Mouse (Mus musculus) forebrain, embryonic 16.5 days (tissue): ENCODE data around the gene Arsg. TPM values are rescaled to one million over a fixed set of nuclear protein-coding genes. Genes with fewer than 3 reads are reported as not detected.

Source experiments
- ATAC-seq: fragments of 200-750 bp; cut with Nextera tagmentation; 2 replicates; pipeline ENCODE4 v1.8.0; 2017; ENCODE audit warnings: mild to moderate bottlenecking, moderate library complexity
- H3K27ac ChIP-seq: fragments of 300-500 bp; sonication (generic); 2 replicates; pipeline ENCODE4 v1.5.1; 2014; ENCODE audit warnings: low read length, control low read depth
- H3K27me3 ChIP-seq: fragments of 300-500 bp; sonication (generic); replicated peaks from 2 replicates; pipeline ENCODE4 v1.6.1; 2014; ENCODE audit warnings: low read length; ENCODE audit not compliant: control insufficient read depth, insufficient read depth
- H3K36me3 ChIP-seq: fragments of 300-500 bp; sonication (generic); 2 replicates; pipeline ENCODE4 v1.6.1; 2014; ENCODE audit not compliant: control insufficient read depth, insufficient read depth
- H3K4me1 ChIP-seq: fragments of 300-500 bp; sonication (generic); replicated peaks from 2 replicates; pipeline ENCODE4 v1.6.1; 2014; ENCODE audit warnings: low read length; ENCODE audit not compliant: control insufficient read depth, insufficient read depth
- H3K4me2 ChIP-seq: fragments of 300-500 bp; sonication (generic); 2 replicates; pipeline ENCODE4 v1.6.1; 2014; ENCODE audit warnings: mild to moderate bottlenecking, low read length, control low read depth
- H3K4me3 ChIP-seq: fragments of 300-500 bp; sonication (generic); replicated peaks from 2 replicates; pipeline ENCODE4 v1.5.1; 2014; ENCODE audit warnings: mild to moderate bottlenecking, low read length, control low read depth
- H3K9ac ChIP-seq: fragments of 300-500 bp; sonication (generic); replicated peaks from 2 replicates; pipeline ENCODE4 v1.6.1; 2014; ENCODE audit warnings: low read depth, low read length, control low read depth
- H3K9me3 ChIP-seq: fragments of 300-500 bp; sonication (generic); 2 replicates; pipeline ENCODE4 v1.6.1; 2016; ENCODE audit warnings: low read length; ENCODE audit not compliant: control insufficient read depth
- WGBS: fragments of 180-500 bp; shearing (Covaris S2); extraction: QIAGEN DNeasy Blood & Tissue Kit; methylation state at CpG from one replicate; pipeline ENCODE4 v1.1.7; 2014; 5-methylcytosine and 5-hydroxymethylcytosine counted together
- polyA plus RNA-seq: library from polyadenylated mRNA; unstranded; fragments of >200 nt; fragmentation: Nextera tagmentation; extraction: Ambion mirVana; gene quantifications from 2 replicates; pipeline ENCODE4 v1.2.1, GENCODE M21; 2015

The Arsg gene
- polyA plus RNA-seq, 1 experiment from 2014 or later: 4.1 TPM

DNA sequence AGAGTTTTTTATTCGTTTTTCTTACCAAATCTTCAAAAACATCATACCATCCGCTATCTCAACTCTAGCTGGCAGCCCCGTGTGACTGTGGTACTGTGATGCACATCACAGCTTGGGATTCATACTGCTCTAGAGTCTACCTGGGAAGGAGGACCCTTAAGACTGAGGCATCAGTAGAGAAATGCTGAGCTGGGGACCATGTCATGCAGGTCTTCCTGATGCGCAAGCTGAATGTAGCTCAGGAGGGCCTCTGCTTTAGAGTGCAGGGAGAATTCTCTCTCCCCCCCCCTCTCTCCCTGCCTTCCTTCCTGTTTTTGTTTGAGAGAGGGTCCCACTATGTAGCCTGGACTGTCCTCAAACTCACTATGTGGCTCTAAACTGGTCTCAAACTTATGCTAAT, 32.5 kb upstream of the Arsg start:
- Histone ChIP-seq H3K36me3 (peaks cover 6% of the 10 kb centered on the region; the same call in 1 of the 2 replicates), H3K27me3 (no peaks in the 10 kb centered on the region), H3K4me2 (no peak overlapping the region), H3K9ac (no peak overlapping the region), H3K4me3 (no peak overlapping the region), H3K27ac (no peak overlapping the region), H3K9me3 (no peaks in the 10 kb centered on the region), H3K4me1 (peaks cover 11% of the 10 kb centered on the region)
- no peak for ATAC-seq
- WGBS: 63% methylated on average over 4 of the region's 4 CpGs

DNA sequence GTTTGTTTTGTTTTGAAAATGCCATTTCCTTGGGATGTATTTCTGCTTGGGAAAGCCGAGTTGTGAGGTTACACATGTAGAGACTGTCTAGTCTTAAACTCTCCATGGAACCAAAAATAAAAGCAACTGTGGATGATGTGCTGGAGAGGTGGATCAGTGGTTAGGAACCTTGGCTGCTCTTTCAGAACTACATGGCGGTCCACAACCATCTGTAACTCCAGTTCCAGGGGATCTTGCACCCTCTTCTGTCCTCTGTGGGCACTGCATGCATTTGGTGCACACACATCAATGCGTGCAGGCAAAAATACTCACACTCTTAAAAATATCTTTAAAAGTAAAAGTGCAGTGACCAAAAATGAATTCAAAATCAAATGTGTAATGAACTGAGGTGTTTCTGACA, 32.1 kb upstream of the Arsg start:
- Histone ChIP-seq H3K9ac (no peak overlapping the region), H3K4me2 (no peak overlapping the region), H3K4me3 (no peak overlapping the region), H3K4me1 (peaks cover 11% of the 10 kb centered on the region), H3K27ac (no peak overlapping the region), H3K27me3 (no peaks in the 10 kb centered on the region), H3K36me3 (peaks cover 6% of the 10 kb centered on the region; the same call in 1 of the 2 replicates), H3K9me3 (no peaks in the 10 kb centered on the region)
- WGBS: 61% methylated on average over 3 of the region's 3 CpGs
- no peak for ATAC-seq

DNA sequence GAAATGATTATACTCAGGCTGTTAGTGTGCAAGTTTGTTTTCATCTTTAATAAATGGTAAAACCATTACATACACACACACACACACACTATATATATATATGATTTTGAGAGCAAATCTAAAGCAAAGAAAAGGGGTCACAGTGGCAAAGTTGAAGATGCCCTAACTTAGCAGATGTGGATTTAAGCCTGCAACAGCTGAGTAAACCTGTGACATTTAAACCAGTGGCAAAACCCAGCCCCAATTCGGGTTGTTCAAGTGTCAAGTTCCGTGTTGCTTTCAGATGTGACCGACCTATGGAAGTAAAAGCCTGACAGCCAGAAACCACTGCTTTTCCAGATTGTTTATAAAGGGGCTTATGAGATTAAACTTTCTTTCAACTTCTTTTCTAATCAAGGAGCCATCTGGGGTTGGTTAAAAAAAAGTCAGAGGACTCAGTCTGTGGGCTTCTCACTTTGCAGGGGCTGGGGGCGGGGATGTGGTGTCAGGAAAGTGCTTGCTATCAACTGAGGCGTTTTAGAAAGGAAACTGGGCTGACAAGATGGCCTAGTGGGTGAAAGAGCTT, 30.9 kb upstream of the Arsg start:
- no peak for ATAC-seq
- H3K4me3 ChIP-seq: no peak overlapping the region
- no peak overlapping the region for H3K27ac ChIP-seq
- H3K9ac ChIP-seq: no peak overlapping the region
- no peaks in the 10 kb centered on the region for H3K9me3 ChIP-seq
- H3K36me3 ChIP-seq: peaks cover 5% of the 10 kb centered on the region; the same call in 1 of the 2 replicates
- no peaks in the 10 kb centered on the region for H3K27me3 ChIP-seq
- no peak overlapping the region for H3K4me2 ChIP-seq
- peaks cover 11% of the 10 kb centered on the region for H3K4me1 ChIP-seq
- 70% methylated on average over 5 of the region's 5 CpGs for WGBS

DNA sequence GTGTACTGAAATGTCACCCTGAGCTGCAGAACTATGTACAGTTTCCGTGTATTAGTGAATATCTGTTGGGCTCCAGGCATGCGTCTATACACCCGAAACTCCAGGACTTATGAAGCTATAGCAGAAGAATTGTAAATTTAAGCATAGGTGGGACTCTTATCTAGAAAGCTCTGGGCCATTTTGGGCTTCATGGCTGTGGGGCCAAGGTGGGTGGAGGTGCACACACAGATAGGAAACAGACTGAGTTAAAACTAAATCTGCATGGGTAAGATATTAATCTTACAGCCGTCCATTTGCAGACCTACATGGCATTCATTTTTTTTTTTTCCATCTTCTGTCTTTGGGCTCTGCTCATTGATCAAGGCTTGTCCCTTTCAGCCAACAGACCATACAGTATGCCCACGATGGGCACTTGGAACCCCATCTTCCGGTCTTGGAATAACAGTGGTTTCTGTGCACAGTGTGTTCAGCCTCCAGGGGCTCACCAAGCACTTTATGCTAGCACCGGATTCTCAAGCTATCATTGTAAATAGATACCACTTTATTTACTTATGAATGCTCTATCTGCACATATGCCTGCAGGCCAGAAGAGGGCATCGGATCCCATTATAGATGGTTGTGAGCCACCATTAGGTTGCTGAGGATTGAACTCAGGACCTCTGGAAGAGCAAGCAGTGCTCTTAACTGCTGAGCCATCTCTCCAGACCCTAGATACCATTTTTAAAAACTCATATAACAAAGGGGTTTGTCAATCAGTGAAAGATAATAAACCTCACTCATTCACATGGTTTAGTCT, 29.5 kb upstream of the Arsg start:
- no peak overlapping the region for H3K4me2 ChIP-seq
- no peaks in the 10 kb centered on the region for H3K27me3 ChIP-seq
- no peak overlapping the region for H3K27ac ChIP-seq
- no peaks in the 10 kb centered on the region for H3K36me3 ChIP-seq
- H3K9ac ChIP-seq: no peak overlapping the region
- H3K4me3 ChIP-seq: no peak overlapping the region
- H3K9me3 ChIP-seq: no peaks in the 10 kb centered on the region
- 92% methylated on average over 8 of the region's 8 CpGs for WGBS
- no peak for ATAC-seq
- peaks cover 11% of the 10 kb centered on the region for H3K4me1 ChIP-seq

DNA sequence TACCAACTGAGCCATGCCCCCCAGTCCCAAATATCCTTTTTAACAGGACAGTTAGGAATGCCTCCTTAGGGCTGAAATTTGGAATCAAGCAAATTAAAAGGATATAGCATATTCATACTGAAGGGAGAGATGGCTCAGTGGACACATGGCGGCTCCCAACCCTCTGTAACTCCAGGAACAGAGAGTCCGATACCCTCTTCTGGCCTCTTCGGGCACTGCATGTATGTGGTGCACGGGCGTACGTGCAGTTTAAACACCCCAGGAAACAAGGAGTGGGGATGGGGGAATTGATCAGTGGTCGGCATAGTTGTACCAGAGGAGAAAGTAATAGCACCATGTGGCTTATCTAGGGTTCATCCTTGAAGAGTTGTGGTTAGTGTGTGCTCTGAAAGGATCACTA, 28.6 kb upstream of the Arsg start:
- Histone ChIP-seq H3K9me3 (no peaks in the 10 kb centered on the region), H3K27ac (no peak overlapping the region), H3K9ac (no peak overlapping the region), H3K4me1 (peaks cover 8% of the 10 kb centered on the region), H3K4me2 (no peak overlapping the region), H3K36me3 (no peaks in the 10 kb centered on the region), H3K27me3 (no peaks in the 10 kb centered on the region), H3K4me3 (no peak overlapping the region)
- WGBS: 39% methylated on average over 7 of the region's 7 CpGs
- ATAC-seq: no peak

DNA sequence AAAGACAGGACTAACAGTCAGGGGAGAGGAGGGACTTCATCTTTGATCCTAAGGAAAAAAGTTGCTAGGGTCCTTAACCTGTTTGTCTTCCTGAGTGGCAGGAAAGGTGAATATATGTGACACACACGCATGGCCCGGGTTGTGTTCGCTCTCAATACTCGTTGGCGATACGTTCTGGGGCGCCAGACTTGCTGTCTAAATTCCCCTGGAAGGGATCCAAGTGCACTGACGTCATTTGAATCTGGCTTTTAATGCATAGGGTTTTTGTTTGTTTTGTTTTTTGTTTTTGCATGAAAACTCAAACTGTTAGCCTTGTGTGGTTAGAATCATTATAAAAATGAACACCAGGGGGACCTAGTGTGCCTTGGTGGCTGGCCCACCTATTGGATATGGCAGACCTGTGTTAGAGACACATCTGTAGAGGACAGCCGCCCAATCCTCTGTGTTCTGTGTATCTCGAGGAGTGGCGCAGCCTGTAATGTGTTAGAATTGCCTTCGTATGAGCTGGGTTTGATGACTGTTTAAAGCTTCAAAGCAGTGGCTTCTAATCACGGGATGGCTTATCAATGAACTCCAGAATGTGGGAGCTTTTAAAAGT, 27.6 kb upstream of the Arsg start:
- ATAC-seq: peak; percentile 69
- Histone ChIP-seq H3K36me3 (no peaks in the 10 kb centered on the region), H3K4me3 (no peak overlapping the region), H3K9ac (no peak overlapping the region), H3K9me3 (no peaks in the 10 kb centered on the region), H3K27ac (no peak overlapping the region), H3K27me3 (no peaks in the 10 kb centered on the region), H3K4me2 (no peak overlapping the region), H3K4me1 (0 out of 2 replicates have a peak, but pooled peaks cover 3% of the 10 kb centered on the region)
- WGBS: 39% methylated on average over 13 of the region's 13 CpGs

DNA sequence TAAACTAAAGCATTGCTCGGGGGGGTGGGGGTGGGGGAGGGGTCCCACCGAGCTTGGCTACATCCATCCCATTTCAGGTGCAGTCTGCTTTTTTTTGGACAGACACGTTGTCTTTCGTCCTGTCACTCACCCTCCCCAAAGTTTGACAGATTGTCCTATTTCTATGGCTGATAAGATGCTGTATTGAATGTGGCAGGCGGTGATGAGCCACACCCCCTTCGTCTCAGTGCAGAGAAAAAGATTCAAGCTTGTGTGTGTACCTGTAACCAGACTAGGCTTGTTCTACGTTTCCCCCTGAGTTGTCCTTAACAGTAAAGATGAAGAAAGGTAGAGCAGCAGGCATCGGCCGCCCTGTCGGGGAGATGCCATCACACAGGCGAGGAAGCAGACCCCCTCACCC, 22.0 kb upstream of the Arsg start:
- H3K27me3 ChIP-seq: no peaks in the 10 kb centered on the region
- H3K9me3 ChIP-seq: no peaks in the 10 kb centered on the region
- no peak for ATAC-seq
- H3K9ac ChIP-seq: no peak overlapping the region
- peaks cover 2% of the 10 kb centered on the region; the same call in 1 of the 2 replicates for H3K36me3 ChIP-seq
- H3K4me1 ChIP-seq: no peaks in the 10 kb centered on the region
- 79% methylated on average over 11 of the region's 11 CpGs for WGBS
- no peak overlapping the region for H3K4me3 ChIP-seq
- H3K27ac ChIP-seq: no peak overlapping the region
- no peak overlapping the region for H3K4me2 ChIP-seq

DNA sequence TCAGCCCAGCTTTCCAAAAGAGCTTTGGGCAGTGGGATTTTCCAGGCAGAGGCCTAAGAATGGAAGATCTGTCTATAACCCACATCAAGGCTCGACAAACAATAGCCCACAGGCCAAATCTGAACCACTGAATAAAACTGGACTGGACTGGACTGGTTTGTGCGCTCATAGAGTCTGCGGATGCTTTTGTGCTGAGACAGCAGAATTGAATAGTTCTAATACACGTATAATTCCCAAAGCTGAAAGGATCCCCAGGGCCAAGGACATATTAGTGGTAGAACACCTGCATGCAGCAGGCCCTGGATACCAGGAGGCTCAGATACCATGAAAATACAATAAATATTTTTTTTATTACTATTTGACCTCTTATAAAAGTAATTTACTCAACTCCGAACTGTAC, 16.9 kb upstream of the Arsg start:
- H3K27me3 ChIP-seq: no peaks in the 10 kb centered on the region
- no peak overlapping the region for H3K9ac ChIP-seq
- no peaks in the 10 kb centered on the region for H3K4me1 ChIP-seq
- WGBS: 83% methylated on average over 5 of the region's 5 CpGs
- no peak overlapping the region for H3K27ac ChIP-seq
- H3K36me3 ChIP-seq: peaks cover 2% of the 10 kb centered on the region; the same call in 1 of the 2 replicates
- no peak overlapping the region for H3K4me3 ChIP-seq
- H3K4me2 ChIP-seq: no peak overlapping the region
- no peak for ATAC-seq
- no peaks in the 10 kb centered on the region for H3K9me3 ChIP-seq

DNA sequence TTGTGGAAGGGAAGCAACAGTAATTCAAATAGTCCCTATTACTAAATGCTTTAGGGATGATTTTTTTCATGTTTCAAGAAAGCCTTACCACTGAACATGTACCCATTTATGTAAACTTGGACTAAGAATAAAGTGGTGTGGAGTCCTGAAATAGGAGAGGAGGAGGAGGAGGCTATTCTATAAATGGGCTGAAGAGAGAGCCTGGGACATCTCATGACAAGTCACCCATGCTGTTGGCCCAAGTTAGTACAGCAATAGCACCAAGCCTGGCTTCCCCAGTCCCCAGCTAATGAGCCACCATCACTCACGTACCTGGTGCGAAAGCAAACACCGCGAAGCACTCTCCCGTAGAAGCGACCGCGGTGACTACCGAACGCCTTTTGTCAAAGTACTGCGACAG, 15.0 kb upstream of the Arsg start:
- H3K9ac ChIP-seq: no peak overlapping the region
- ATAC-seq: no peak
- peaks cover 2% of the 10 kb centered on the region; the same call in 1 of the 2 replicates for H3K36me3 ChIP-seq
- H3K4me3 ChIP-seq: no peak overlapping the region
- 95% methylated on average over 11 of the region's 11 CpGs for WGBS
- no peaks in the 10 kb centered on the region for H3K27me3 ChIP-seq
- H3K4me1 ChIP-seq: no peaks in the 10 kb centered on the region
- no peak overlapping the region for H3K27ac ChIP-seq
- H3K9me3 ChIP-seq: no peaks in the 10 kb centered on the region
- no peak overlapping the region for H3K4me2 ChIP-seq
